ENCODE assay signal across 30 mouse cellular contexts in genomic region chr15:17641218-17641617, GRCm38 (mm10).
"Had no signal": no experiment of that assay in that cellular context is flagged by ENCODE, and none has a peak within 500 bp of the region (broad histone marks: within the 10 kb centered on the region; RNA-seq: fewer than 3 reads in every experiment).

No protein-coding gene starts in this region.

- H3K4me2 ChIP-seq: limb, embryonic 12.5 days; limb, embryonic 13.5 days; limb, embryonic 15.5 days; liver, embryonic 11.5 days; liver, embryonic 12.5 days; liver, embryonic 13.5 days; liver, embryonic 15.5 days; lung, embryonic 14.5 days; lung, embryonic 15.5 days; midbrain, embryonic 11.5 days; midbrain, embryonic 12.5 days; midbrain, embryonic 13.5 days; midbrain, embryonic 15.5 days; neural tube, embryonic 12.5 days had no signal

- H3K4me1 ChIP-seq: limb, embryonic 10.5 days; limb, embryonic 12.5 days; limb, embryonic 13.5 days; limb, embryonic 15.5 days; liver, embryonic 12.5 days; liver, embryonic 13.5 days; liver, embryonic 15.5 days; lung, embryonic 15.5 days; megakaryocyte, embryonic 14.5 days; midbrain, embryonic 10.5 days; midbrain, embryonic 12.5 days; midbrain, embryonic 13.5 days; midbrain, embryonic 15.5 days; neural tube, embryonic 12.5 days had no signal

- DNase-seq: liver; liver, embryonic 13.5 days; liver, postnatal 0 days; lung, adult 2 months; lung, embryonic 14.5 days; lung, postnatal 10 days; lung, postnatal 14 days; lung, postnatal 36 days; lung, postnatal 4 days; midbrain, embryonic 14.5 days had no signal

- ATAC-seq: liver, embryonic 12.5 days; liver, postnatal 0 days; lung, postnatal 0 days; midbrain, embryonic 13.5 days; midbrain, embryonic 15.5 days; midbrain, embryonic 16.5 days had no signal

- H3K9ac ChIP-seq: limb, embryonic 12.5 days; limb, embryonic 13.5 days; limb, embryonic 15.5 days; liver, embryonic 12.5 days; liver, embryonic 13.5 days; liver, embryonic 14.5 days; liver, embryonic 15.5 days; liver, postnatal 0 days; lung, embryonic 14.5 days; lung, embryonic 15.5 days; midbrain, embryonic 12.5 days; midbrain, embryonic 13.5 days; midbrain, embryonic 15.5 days; neural tube, embryonic 12.5 days had no signal

- H3K9me3 ChIP-seq: limb, embryonic 10.5 days; limb, embryonic 12.5 days; limb, embryonic 13.5 days; limb, embryonic 15.5 days; liver, embryonic 12.5 days; liver, embryonic 13.5 days; liver, embryonic 15.5 days; lung, embryonic 15.5 days; megakaryocyte, embryonic 14.5 days; midbrain, embryonic 10.5 days; midbrain, embryonic 12.5 days; midbrain, embryonic 13.5 days; midbrain, embryonic 15.5 days; neural tube, embryonic 12.5 days had no signal

- H3K27ac ChIP-seq: limb, embryonic 10.5 days; limb, embryonic 12.5 days; limb, embryonic 13.5 days; limb, embryonic 15.5 days; liver, embryonic 12.5 days; liver, embryonic 13.5 days; liver, embryonic 14.5 days; liver, embryonic 15.5 days; lung, embryonic 15.5 days; macrophage; midbrain, embryonic 10.5 days; midbrain, embryonic 12.5 days; midbrain, embryonic 13.5 days; midbrain, embryonic 15.5 days; neural tube, embryonic 12.5 days had no signal

- H3K4me3 ChIP-seq: limb, embryonic 10.5 days; limb, embryonic 12.5 days; limb, embryonic 13.5 days; limb, embryonic 15.5 days; liver, embryonic 12.5 days; liver, embryonic 13.5 days; liver, embryonic 15.5 days; lung, embryonic 15.5 days; megakaryocyte, embryonic 14.5 days; midbrain, embryonic 10.5 days; midbrain, embryonic 12.5 days; midbrain, embryonic 13.5 days; midbrain, embryonic 15.5 days; myocyte; neural tube, embryonic 12.5 days had no signal

- H3K27me3 ChIP-seq: limb, embryonic 12.5 days; limb, embryonic 13.5 days; limb, embryonic 15.5 days; liver, embryonic 12.5 days; liver, embryonic 13.5 days; liver, embryonic 15.5 days; lung, embryonic 15.5 days; megakaryocyte, embryonic 14.5 days; midbrain, embryonic 12.5 days; midbrain, embryonic 13.5 days; midbrain, embryonic 15.5 days; neural tube, embryonic 12.5 days had no signal

- H3K36me3 ChIP-seq: limb, embryonic 10.5 days; limb, embryonic 12.5 days; limb, embryonic 13.5 days; limb, embryonic 15.5 days; liver, embryonic 12.5 days; liver, embryonic 13.5 days; liver, embryonic 15.5 days; lung, embryonic 15.5 days; midbrain, embryonic 10.5 days; midbrain, embryonic 12.5 days; midbrain, embryonic 13.5 days; midbrain, embryonic 15.5 days; neural tube, embryonic 12.5 days had no signal
